Mouse (Mus musculus) heart, postnatal 0 days (tissue): ENCODE data around the gene Pepd.

ENCODE experiments used
- CTCF ChIP-seq: IDR thresholded peaks from 2 replicates; pipeline ENCODE4 v1.5.1; 2016; ENCODE audit warnings: antibody characterized with exemption, control low read depth, low read depth
- EP300 ChIP-seq: IDR thresholded peaks from 2 replicates; pipeline ENCODE4 v1.6.1; 2016; ENCODE audit warnings: antibody characterized with exemption, low read depth

- TF ChIP-seq CTCF (no peak), EP300 (no peak)
Observed at GRCm38 (mm10) chr7:35066640-35067212, 154.5 kb downstream of the Pepd start.
